Mouse (Mus musculus) CH12.LX (cell line): ENCODE data around the gene Il20rb. TPM values are rescaled to one million over a fixed set of nuclear protein-coding genes. Genes with fewer than 3 reads are reported as not detected.

Source experiments
- DNase-seq: peaks from one replicate; pipeline ENCODE4 v3.0.0-alpha.2; 2013; ENCODE audit errors: extremely low read depth
- H3K27ac ChIP-seq: 2 replicates; pipeline ENCODE4 v1.5.1; 2012; ENCODE audit warnings: low read depth, mild to moderate bottlenecking, control low read depth, moderate library complexity; ENCODE audit not compliant: insufficient read depth
- H3K27me3 ChIP-seq: replicated peaks from 2 replicates; pipeline ENCODE3; 2012; ENCODE audit warnings: inconsistent platforms
- H3K36me3 ChIP-seq, 2 experiments: replicated peaks in 1 of 2; 2 replicates each; pipeline versions ENCODE3 to v1.6.1; 2012; ENCODE audit warnings: inconsistent platforms in 1 of 2, low read length in 1 of 2, mild to moderate bottlenecking in 1 of 2, mixed read lengths in 1 of 2, moderate library complexity in 1 of 2; ENCODE audit not compliant: control insufficient read depth in 1 of 2, insufficient read depth in 1 of 2
- H3K4me1 ChIP-seq, 2 experiments: 2 replicates each; pipeline ENCODE4 v1.6.1; 2012; ENCODE audit warnings: inconsistent platforms in 1 of 2, moderate library complexity in 1 of 2; ENCODE audit not compliant: insufficient read depth in 2 of 2, control insufficient read depth in 1 of 2
- H3K4me2 ChIP-seq: 2 replicates; pipeline ENCODE4 v1.6.1; 2012; ENCODE audit warnings: low read depth, mild to moderate bottlenecking, control low read depth; ENCODE audit not compliant: poor library complexity, insufficient read depth, severe bottlenecking
- H3K4me3 ChIP-seq, 3 experiments: fragments of 150-350 bp in 1 of 3; sonication (generic) in 1 of 3; replicated peaks in 1 of 3; 2 replicates each; pipeline versions ENCODE3 to v1.5.1; 2011 to 2012; ENCODE audit warnings: low read depth in 2 of 3, low read length in 2 of 3, mild to moderate bottlenecking in 2 of 3, moderate library complexity in 2 of 3, control low read depth in 1 of 3, improper control_type of control experiment in 1 of 3, inconsistent platforms in 1 of 3, mixed read lengths in 1 of 3; ENCODE audit not compliant: poor library complexity in 1 of 3
- H3K79me2 ChIP-seq: replicated peaks from 2 replicates; pipeline ENCODE4 v1.6.1; 2012; ENCODE audit warnings: mild to moderate bottlenecking, moderate library complexity; ENCODE audit not compliant: control insufficient read depth, poor library complexity, insufficient read depth, severe bottlenecking; ENCODE audit errors: extremely low read depth
- H3K9ac ChIP-seq: 2 replicates; pipeline ENCODE4 v1.6.1; 2012; ENCODE audit warnings: low read depth, mild to moderate bottlenecking, control low read depth, moderate library complexity; ENCODE audit not compliant: insufficient read depth
- H3K9me3 ChIP-seq: replicated peaks from 2 replicates; pipeline ENCODE3; 2012; ENCODE audit warnings: low read length, inconsistent platforms, mixed read lengths
- CTCF ChIP-seq, 2 experiments: IDR thresholded peaks in 1 of 2; conservative IDR thresholded peaks in 1 of 2; 2 replicates each; pipeline ENCODE4 v1.5.1; 2011 to 2012; ENCODE audit warnings: low read depth in 2 of 2, low read length in 2 of 2, improper control_type of control experiment in 1 of 2, inconsistent platforms in 1 of 2, mild to moderate bottlenecking in 1 of 2, moderate library complexity in 1 of 2
- E2F4 ChIP-seq: IDR thresholded peaks from 2 replicates; pipeline ENCODE4 v1.6.1; 2011; ENCODE audit warnings: low read depth, low read length, improper control_type of control experiment; ENCODE audit not compliant: insufficient replicate concordance
- ELF1 ChIP-seq: IDR thresholded peaks from 2 replicates; pipeline ENCODE4 v1.6.1; 2014; ENCODE audit warnings: low read depth, mild to moderate bottlenecking, inconsistent platforms, low read length, improper control_type of control experiment
- MAX ChIP-seq: IDR thresholded peaks from 2 replicates; pipeline ENCODE4 v1.6.1; 2011; ENCODE audit warnings: low read length, improper control_type of control experiment
- MAZ ChIP-seq: IDR thresholded peaks from 2 replicates; pipeline ENCODE4 v1.6.1; 2012; ENCODE audit warnings: low read depth, mild to moderate bottlenecking, inconsistent platforms, low read length, improper control_type of control experiment, moderate library complexity
- POLR2A ChIP-seq: IDR thresholded peaks from 2 replicates; pipeline ENCODE4 v1.6.1; 2011; ENCODE audit warnings: low read depth, mild to moderate bottlenecking, improper control_type of control experiment, low read length
- RAD21 ChIP-seq: IDR thresholded peaks from 2 replicates; pipeline ENCODE4 v1.6.1; 2011; ENCODE audit warnings: low read depth, mild to moderate bottlenecking, low read length, improper control_type of control experiment, moderate library complexity
- SMC3 ChIP-seq: IDR thresholded peaks from 2 replicates; pipeline ENCODE4 v1.6.1; 2011; ENCODE audit warnings: low read depth, low read length, improper control_type of control experiment
- TCF12 ChIP-seq: IDR thresholded peaks from 2 replicates; pipeline ENCODE4 v1.6.1; 2014; ENCODE audit warnings: low read depth, mild to moderate bottlenecking, inconsistent platforms, low read length, improper control_type of control experiment
- ZC3H11A ChIP-seq: IDR thresholded peaks from 2 replicates; pipeline ENCODE4 v1.6.1; 2012; ENCODE audit warnings: low read depth, mild to moderate bottlenecking, inconsistent platforms, low read length, improper control_type of control experiment
- ZMIZ1 ChIP-seq: IDR thresholded peaks from 2 replicates; pipeline ENCODE4 v1.6.1; 2012; ENCODE audit warnings: low read depth, mild to moderate bottlenecking, inconsistent platforms, low read length, improper control_type of control experiment
- ZNF384 ChIP-seq: IDR thresholded peaks from 2 replicates; pipeline ENCODE4 v1.6.1; 2012; ENCODE audit warnings: low read depth, low read length, improper control_type of control experiment, inconsistent platforms
- dilution Hi-C: fragments of 300-500 bp; cut with MboI; formaldehyde crosslinking; loops from 2 replicates; pipeline ENCODE4 v1.14.3; 2020; ENCODE audit warnings: low sequenced_read_pairs; ENCODE audit not compliant: extremely low pct_unique_long_range_greater_than_20kb, extremely low pct_ligation_motif_present
- in situ Hi-C: fragments of 300-500 bp; cut with MboI; formaldehyde crosslinking; loops from 3 replicates; pipeline ENCODE4 v1.14.3; 2019; ENCODE audit warnings: low sequenced_read_pairs, low pct_ligation_motif_present, low pct_unique_long_range_greater_than_20kb, mixed read lengths
- polyA plus RNA-seq: library from polyadenylated mRNA; unstranded; fragments of >175 nt; gene quantifications from 2 replicates; pipeline ENCODE4 v1.2.1, GENCODE M21; 2012; ENCODE audit warnings: low read depth; ENCODE audit not compliant: insufficient read length
- total RNA-seq, 2 experiments: library from RNA; depleted of rRNA; stranded (reverse); fragments of 300-350 nt in 1 of 2; fragments of >200 nt in 1 of 2; gene quantifications; 2 replicates each; pipeline ENCODE4 v1.2.3; 2012 to 2014

The Il20rb gene
- total and polyA plus RNA-seq, 3 experiments, result 0.42 to 3.1 (median 1.2) TPM

DNA sequence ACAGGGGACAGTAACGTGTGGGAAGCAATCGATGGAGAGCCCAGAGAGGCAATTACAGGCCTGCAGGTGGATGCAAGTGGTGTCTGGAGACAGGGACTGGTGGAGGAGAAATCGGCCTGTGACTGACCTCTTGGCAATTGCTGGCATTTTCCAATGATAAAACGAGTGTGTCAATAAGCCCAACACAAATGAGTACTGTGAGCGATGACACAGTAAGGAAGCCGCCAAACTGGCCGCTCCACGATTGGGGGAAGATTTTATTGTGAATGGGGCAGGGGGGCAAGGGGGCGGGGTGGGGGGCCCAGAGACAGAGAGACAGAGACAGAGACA lies 32.0 kb downstream of the Il20rb start:
- H3K79me2 ChIP-seq, result no peaks in the 10 kb centered on the region
- H3K9me3 ChIP-seq, result no peaks in the 10 kb centered on the region
- H3K9ac ChIP-seq, result peak overlapping the region; percentile 75
- peak overlapping the region; percentile 85 for H3K4me2 ChIP-seq
- H3K27ac ChIP-seq, result no peak overlapping the region
- dilution Hi-C loops, result no loop called here
- H3K4me1 ChIP-seq, result peaks cover 2 to 9% of the 10 kb centered on the region in 2 experiments; a peak in 3 of 4 replicates
- TF ChIP-seq POLR2A, result no peak
- no peak for TF ChIP-seq TCF12
- no peak for TF ChIP-seq E2F4
- TF ChIP-seq SMC3, result no peak
- no peak for TF ChIP-seq MAX
- H3K36me3 ChIP-seq, result peaks cover 4 to 16% of the 10 kb centered on the region in 2 experiments
- in situ Hi-C loops, result loop anchor here (5.0 to 25.0 kb wide), 3 partner anchors 188 to 703 kb away; no protein-coding TSS in a partner anchor
- H3K4me3 ChIP-seq, result peak overlapping the region; percentile 52 to 64 (median 60)
- no peak for DNase-seq
- no peaks in the 10 kb centered on the region for H3K27me3 ChIP-seq

DNA sequence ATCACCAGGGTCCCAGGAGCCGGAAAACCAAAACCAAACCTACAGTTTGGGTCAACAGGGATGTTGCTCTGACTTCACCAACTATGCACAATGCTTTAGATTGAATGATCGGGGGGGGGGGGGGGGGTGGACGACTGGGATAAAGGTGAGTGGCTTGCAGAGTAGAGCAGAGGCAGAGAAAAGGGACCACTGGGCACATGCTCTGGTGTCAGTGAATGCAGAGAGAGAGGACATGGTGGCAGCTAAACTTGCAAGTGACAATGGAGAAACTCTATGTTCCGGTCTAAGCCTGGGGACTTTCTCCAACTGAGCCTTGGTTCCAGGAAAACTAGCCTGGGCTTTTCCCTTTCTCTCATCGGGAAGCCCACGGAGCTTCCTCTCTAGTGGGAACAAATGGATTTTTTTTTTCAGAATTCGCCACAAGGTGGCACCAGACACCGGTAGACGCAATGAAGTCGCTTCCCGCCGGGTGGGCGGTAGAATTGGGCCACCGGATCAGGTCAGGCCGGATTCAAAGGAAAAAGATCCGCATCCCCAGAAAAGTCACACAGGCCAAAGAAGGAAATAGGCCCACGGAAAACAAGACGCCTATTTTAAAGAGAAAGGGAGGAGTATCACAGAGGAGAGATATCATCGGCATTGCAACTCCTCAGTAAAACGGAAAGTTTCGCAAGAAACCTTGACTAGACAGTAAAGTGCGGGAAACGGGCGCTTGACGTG lies 32.5 kb downstream of the Il20rb start:
- peak overlapping the region; percentile 85 for H3K4me2 ChIP-seq
- peak overlapping the region; percentile 52 to 64 (median 60) for H3K4me3 ChIP-seq
- dilution Hi-C loops, result no loop called here
- peaks cover 2 to 9% of the 10 kb centered on the region in 2 experiments; a peak in 3 of 4 replicates for H3K4me1 ChIP-seq
- H3K9me3 ChIP-seq, result no peaks in the 10 kb centered on the region
- no peaks in the 10 kb centered on the region for H3K27me3 ChIP-seq
- H3K9ac ChIP-seq, result peak overlapping the region; percentile 75
- DNase-seq, result peak; percentile 64
- in situ Hi-C loops, result loop anchor here (5.0 to 25.0 kb wide), 3 partner anchors 188 to 703 kb away; no protein-coding TSS in a partner anchor
- TF ChIP-seq SMC3, result peak; percentile 73
- no peak for TF ChIP-seq ZMIZ1
- TF ChIP-seq TCF12, result peak; percentile 43; the same call in 1 of the 2 replicates
- TF ChIP-seq ZNF384, result peak; percentile 38; the same call in 1 of the 2 replicates
- peak; percentile 43 for TF ChIP-seq ZC3H11A
- TF ChIP-seq ELF1, result 0 out of 2 replicates have a peak, but pooled peaks have one; percentile 39
- no peak for TF ChIP-seq MAX
- TF ChIP-seq E2F4, result 0 out of 2 replicates have a peak, but pooled peaks have one; percentile 30
- no peak for TF ChIP-seq MAZ
- TF ChIP-seq CTCF (conservative IDR thresholded peaks at IDR 0.05 in 1 of 2, IDR thresholded peaks at IDR 0.05 in 1 of 2; ENCODE audit: low read depth in 2 of 2, low read length in 2 of 2), result peak; percentile 23 to 87; a peak in 2 of 4 replicates
- TF ChIP-seq RAD21, result peak; percentile 90
- no peak overlapping the region for H3K27ac ChIP-seq
- peaks cover 4 to 13% of the 10 kb centered on the region in 2 experiments for H3K36me3 ChIP-seq
- H3K79me2 ChIP-seq, result no peaks in the 10 kb centered on the region
